Mouse (Mus musculus): Measurements from ENCODE around the gene Gm20696. TPM values are rescaled to one million over a fixed set of nuclear protein-coding genes. Genes with fewer than 3 reads are reported as not detected.

Gm20696 gene
- total and polyA plus RNA-seq, 3 experiments: 1.5 to 7.1 TPM; not detected in 1

- Histone ChIP-seq H3K27me3 (ENCODE audit: insufficient read depth, low read length) (no peaks in the 10 kb centered on the region), H3K4me3 (ENCODE audit: low read depth, low read length) (no peak overlapping the region), H3K9me3 (replicated peaks) (no peaks in the 10 kb centered on the region; the same call in 1 of the 2 replicates), H3K36me3 (replicated peaks) (no peaks in the 10 kb centered on the region), H3K4me1 (ENCODE audit: insufficient read depth, low read depth, low read length) (no peaks in the 10 kb centered on the region)
- DNase-seq (ENCODE audit: low spot score) (no peak), ATAC-seq (ENCODE audit: extremely low read depth, insufficient number of reproducible peaks, low FRiP score, poor library complexity, severe bottlenecking) (no peak)
- TF ChIP-seq POLR2AphosphoS5 (IDR thresholded peaks at IDR 0.05; ENCODE audit: insufficient replicate concordance, low read depth, low read length): no peak
- no peak for TF ChIP-seq GATA2 (IDR thresholded peaks at IDR 0.05; ENCODE audit: borderline replicate concordance, low read depth, low read length)
- no peak for TF ChIP-seq CTCF (IDR thresholded peaks at IDR 0.05; ENCODE audit: low read depth, low read length)
- no peak for TF ChIP-seq TAL1 (conservative IDR thresholded peaks at IDR 0.05; ENCODE audit: low read depth, low read length)
- no peak for TF ChIP-seq GATA1 (IDR thresholded peaks at IDR 0.05; ENCODE audit: borderline replicate concordance, low read length)
These were observed 91.0 kb downstream of the Gm20696 start for GRCm38 (mm10) chr6:99575633-99576032.

DNA sequence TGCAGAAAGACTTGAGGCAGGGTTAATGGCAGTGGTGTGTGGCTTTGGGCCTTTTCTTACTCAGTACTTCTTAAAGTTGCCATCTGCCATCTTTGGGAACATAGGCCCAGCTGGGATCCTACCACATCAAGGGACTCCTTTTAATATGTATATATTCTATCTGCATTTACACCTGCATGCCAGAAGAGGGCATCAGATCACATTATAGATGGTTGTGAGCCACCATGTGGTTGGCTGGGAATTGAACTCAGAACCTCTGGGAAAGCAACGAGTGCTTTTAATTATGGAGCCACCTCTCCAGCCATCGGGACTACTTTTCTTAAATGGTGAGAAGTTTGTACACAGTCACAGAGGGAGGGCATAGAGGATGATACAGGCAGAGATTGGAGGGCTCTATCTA lies 93.3 kb downstream of the Gm20696 start:
- DNase-seq (ENCODE audit: low spot score) (no peak), ATAC-seq (ENCODE audit: extremely low read depth, insufficient number of reproducible peaks, low FRiP score, poor library complexity, severe bottlenecking) (no peak)
- no peaks in the 10 kb centered on the region for H3K27me3 ChIP-seq (ENCODE audit: insufficient read depth, low read length)
- H3K4me3 ChIP-seq (ENCODE audit: low read depth, low read length): no peak overlapping the region
- no peaks in the 10 kb centered on the region; the same call in 1 of the 2 replicates for H3K9me3 ChIP-seq (replicated peaks)
- H3K36me3 ChIP-seq (replicated peaks): no peaks in the 10 kb centered on the region
- TF ChIP-seq GATA1 (IDR thresholded peaks at IDR 0.05; ENCODE audit: borderline replicate concordance, low read length): no peak
- TF ChIP-seq CTCF (IDR thresholded peaks at IDR 0.05; ENCODE audit: low read depth, low read length): no peak
- no peak for TF ChIP-seq TAL1 (conservative IDR thresholded peaks at IDR 0.05; ENCODE audit: low read depth, low read length)
- TF ChIP-seq POLR2AphosphoS5 (IDR thresholded peaks at IDR 0.05; ENCODE audit: insufficient replicate concordance, low read depth, low read length): no peak
- no peak for TF ChIP-seq GATA2 (IDR thresholded peaks at IDR 0.05; ENCODE audit: borderline replicate concordance, low read depth, low read length)
- no peaks in the 10 kb centered on the region for H3K4me1 ChIP-seq (ENCODE audit: insufficient read depth, low read depth, low read length)

- no peaks in the 10 kb centered on the region; the same call in 1 of the 2 replicates for H3K9me3 ChIP-seq (replicated peaks)
- H3K4me1 ChIP-seq (ENCODE audit: insufficient read depth, low read depth, low read length): no peaks in the 10 kb centered on the region
- DNase-seq (ENCODE audit: low spot score) (no peak), ATAC-seq (ENCODE audit: extremely low read depth, insufficient number of reproducible peaks, low FRiP score, poor library complexity, severe bottlenecking) (no peak)
- TF ChIP-seq TAL1 (conservative IDR thresholded peaks at IDR 0.05; ENCODE audit: low read depth, low read length) (no peak), GATA1 (IDR thresholded peaks at IDR 0.05; ENCODE audit: borderline replicate concordance, low read length) (no peak), CTCF (IDR thresholded peaks at IDR 0.05; ENCODE audit: low read depth, low read length) (no peak), GATA2 (IDR thresholded peaks at IDR 0.05; ENCODE audit: borderline replicate concordance, low read depth, low read length) (no peak), POLR2AphosphoS5 (IDR thresholded peaks at IDR 0.05; ENCODE audit: insufficient replicate concordance, low read depth, low read length) (no peak)
- H3K4me3 ChIP-seq (ENCODE audit: low read depth, low read length): no peak overlapping the region
- H3K27me3 ChIP-seq (ENCODE audit: insufficient read depth, low read length): no peaks in the 10 kb centered on the region
- H3K36me3 ChIP-seq (replicated peaks): no peaks in the 10 kb centered on the region
These were observed 94.5 kb downstream of the Gm20696 start for GRCm38 (mm10) chr6:99572071-99572470.

DNA sequence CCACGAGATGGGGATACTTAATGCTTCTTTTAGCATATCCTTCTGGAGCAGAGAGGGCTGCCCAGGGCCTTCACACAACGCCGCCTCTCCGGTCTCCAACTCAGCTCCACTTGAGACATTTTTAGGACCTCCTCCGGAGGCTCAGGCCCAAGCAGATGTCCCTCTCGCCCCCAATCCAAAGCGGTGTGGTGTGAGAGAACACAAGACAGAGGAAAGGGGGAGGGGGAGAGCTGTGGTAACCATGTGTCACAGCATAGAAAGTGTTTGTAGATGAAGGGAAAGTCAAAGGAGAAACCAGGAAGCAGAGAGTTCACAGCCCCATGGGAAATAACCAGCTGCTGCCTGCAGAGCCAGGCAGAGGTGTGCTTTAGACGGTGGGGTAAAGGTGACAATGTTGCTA lies 99.7 kb downstream of the Gm20696 start:
- H3K27me3 ChIP-seq (ENCODE audit: insufficient read depth, low read length): no peaks in the 10 kb centered on the region
- TF ChIP-seq CTCF (IDR thresholded peaks at IDR 0.05; ENCODE audit: low read depth, low read length) (no peak), GATA2 (IDR thresholded peaks at IDR 0.05; ENCODE audit: borderline replicate concordance, low read depth, low read length) (no peak), GATA1 (IDR thresholded peaks at IDR 0.05; ENCODE audit: borderline replicate concordance, low read length) (no peak), POLR2AphosphoS5 (IDR thresholded peaks at IDR 0.05; ENCODE audit: insufficient replicate concordance, low read depth, low read length) (no peak), TAL1 (conservative IDR thresholded peaks at IDR 0.05; ENCODE audit: low read depth, low read length) (no peak)
- H3K4me3 ChIP-seq (ENCODE audit: low read depth, low read length): no peak overlapping the region
- ATAC-seq (ENCODE audit: extremely low read depth, insufficient number of reproducible peaks, low FRiP score, poor library complexity, severe bottlenecking) (no peak), DNase-seq (ENCODE audit: low spot score) (no peak)
- H3K36me3 ChIP-seq (replicated peaks): no peaks in the 10 kb centered on the region
- no peaks in the 10 kb centered on the region for H3K9me3 ChIP-seq (replicated peaks)
- no peaks in the 10 kb centered on the region for H3K4me1 ChIP-seq (ENCODE audit: insufficient read depth, low read depth, low read length)

- ATAC-seq (ENCODE audit: extremely low read depth, insufficient number of reproducible peaks, low FRiP score, poor library complexity, severe bottlenecking) (no peak), DNase-seq (ENCODE audit: low spot score) (no peak)
- no peaks in the 10 kb centered on the region for H3K4me1 ChIP-seq (ENCODE audit: insufficient read depth, low read depth, low read length)
These were observed 101.8 kb downstream of the Gm20696 start for GRCm38 (mm10) chr6:99564766-99565165.

DNA sequence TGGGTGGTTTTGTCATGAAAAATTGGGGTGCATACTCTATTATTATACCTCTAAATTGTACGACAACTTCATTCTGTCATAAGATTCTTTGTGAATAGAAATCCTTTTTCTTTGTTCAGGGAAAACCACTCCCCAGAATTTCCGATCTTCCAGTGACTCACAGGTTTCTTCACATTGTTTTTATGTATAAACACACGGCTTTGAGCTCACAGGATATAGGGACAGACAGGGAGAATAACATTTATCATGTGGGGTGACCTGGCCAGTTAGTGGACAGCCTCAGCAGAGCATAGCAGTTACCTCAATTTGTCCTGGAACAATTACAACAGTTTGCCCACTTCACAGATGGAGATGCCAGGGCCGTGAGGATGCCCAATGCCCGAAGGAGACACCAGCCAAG lies 109.6 kb downstream of the Gm20696 start:
- Histone ChIP-seq H3K36me3 (replicated peaks) (no peaks in the 10 kb centered on the region), H3K27me3 (ENCODE audit: insufficient read depth, low read length) (no peaks in the 10 kb centered on the region), H3K9me3 (replicated peaks) (no peaks in the 10 kb centered on the region), H3K4me3 (ENCODE audit: low read depth, low read length) (no peak overlapping the region), H3K4me1 (ENCODE audit: insufficient read depth, low read depth, low read length) (no peaks in the 10 kb centered on the region)
- TF ChIP-seq GATA1 (IDR thresholded peaks at IDR 0.05; ENCODE audit: borderline replicate concordance, low read length) (no peak), TAL1 (conservative IDR thresholded peaks at IDR 0.05; ENCODE audit: low read depth, low read length) (no peak), POLR2AphosphoS5 (IDR thresholded peaks at IDR 0.05; ENCODE audit: insufficient replicate concordance, low read depth, low read length) (no peak), GATA2 (IDR thresholded peaks at IDR 0.05; ENCODE audit: borderline replicate concordance, low read depth, low read length) (no peak), CTCF (IDR thresholded peaks at IDR 0.05; ENCODE audit: low read depth, low read length) (no peak)
- ATAC-seq (ENCODE audit: extremely low read depth, insufficient number of reproducible peaks, low FRiP score, poor library complexity, severe bottlenecking) (no peak), DNase-seq (ENCODE audit: low spot score) (no peak)

More at GRCm38 (mm10) chr6:99564766-99565165, 101.8 kb downstream of the Gm20696 start:
- no peaks in the 10 kb centered on the region for H3K27me3 ChIP-seq (ENCODE audit: insufficient read depth, low read length)
- no peak overlapping the region for H3K4me3 ChIP-seq (ENCODE audit: low read depth, low read length)
- no peaks in the 10 kb centered on the region for H3K9me3 ChIP-seq (replicated peaks)
- no peaks in the 10 kb centered on the region for H3K36me3 ChIP-seq (replicated peaks)
- no peak for TF ChIP-seq CTCF (IDR thresholded peaks at IDR 0.05; ENCODE audit: low read depth, low read length)
- TF ChIP-seq TAL1 (conservative IDR thresholded peaks at IDR 0.05; ENCODE audit: low read depth, low read length): no peak
- TF ChIP-seq GATA2 (IDR thresholded peaks at IDR 0.05; ENCODE audit: borderline replicate concordance, low read depth, low read length): no peak
- TF ChIP-seq GATA1 (IDR thresholded peaks at IDR 0.05; ENCODE audit: borderline replicate concordance, low read length): no peak
- TF ChIP-seq POLR2AphosphoS5 (IDR thresholded peaks at IDR 0.05; ENCODE audit: insufficient replicate concordance, low read depth, low read length): no peak

Data from G1E (cell line).